Mouse (Mus musculus) G1E-ER4 (cell line): ENCODE data around the gene Poc1a. TPM values are rescaled to one million over a fixed set of nuclear protein-coding genes. Genes with fewer than 3 reads are reported as not detected.

Source experiments
- GATA1 ChIP-seq: IDR thresholded peaks from one replicate; pipeline ENCODE4 v1.8.0; 2012; ENCODE audit warnings: low read length, inconsistent platforms
- polyA plus RNA-seq: library from polyadenylated mRNA; stranded (reverse); fragments of >175 nt; gene quantifications from 2 replicates; pipeline ENCODE4 v1.2.3, GENCODE M21; 2012

Gene Poc1a
- polyA plus RNA-seq, 1 experiment: 9.9 TPM

- TF ChIP-seq GATA1: no peak
These were observed 22.4 kb upstream of the Poc1a start for GRCm38 (mm10) chr9:106258412-106258811.

GRCm38 (mm10) chr9:106258990-106259389, 21.9 kb upstream of the Poc1a start:
- TF ChIP-seq GATA1: no peak

GRCm38 (mm10) chr9:106261058-106261457, 19.8 kb upstream of the Poc1a start:
- TF ChIP-seq GATA1: no peak

- no peak for TF ChIP-seq GATA1
These were observed 19.4 kb upstream of the Poc1a start for GRCm38 (mm10) chr9:106261491-106261890.

- no peak for TF ChIP-seq GATA1
These were observed 18.8 kb upstream of the Poc1a start for GRCm38 (mm10) chr9:106262075-106262474.

GRCm38 (mm10) chr9:106263381-106263924, 17.4 kb upstream of the Poc1a start:
- no peak for TF ChIP-seq GATA1

- no peak for TF ChIP-seq GATA1
These were observed 15.3 kb upstream of the Poc1a start for GRCm38 (mm10) chr9:106265358-106266075.

GRCm38 (mm10) chr9:106266936-106267657, 13.8 kb upstream of the Poc1a start:
- no peak for TF ChIP-seq GATA1

- TF ChIP-seq GATA1: no peak
These were observed 12.4 kb upstream of the Poc1a start for GRCm38 (mm10) chr9:106268421-106268820.

GRCm38 (mm10) chr9:106269076-106269788, 11.6 kb upstream of the Poc1a start:
- no peak for TF ChIP-seq GATA1

GRCm38 (mm10) chr9:106269879-106270278, 11.0 kb upstream of the Poc1a start:
- no peak for TF ChIP-seq GATA1

- TF ChIP-seq GATA1: no peak
These were observed 10.2 kb upstream of the Poc1a start for GRCm38 (mm10) chr9:106270656-106271055.

GRCm38 (mm10) chr9:106272288-106272687, 8.6 kb upstream of the Poc1a start:
- TF ChIP-seq GATA1: no peak

- no peak for TF ChIP-seq GATA1
These were observed 7.6 kb upstream of the Poc1a start for GRCm38 (mm10) chr9:106273276-106273675.

- TF ChIP-seq GATA1: no peak
These were observed 7.1 kb upstream of the Poc1a start for GRCm38 (mm10) chr9:106273791-106274190.

GRCm38 (mm10) chr9:106274652-106275180, 6.1 kb upstream of the Poc1a start:
- TF ChIP-seq GATA1: no peak

GRCm38 (mm10) chr9:106275806-106276205, 5.1 kb upstream of the Poc1a start:
- no peak for TF ChIP-seq GATA1
